Mouse (Mus musculus): ENCODE results near the gene Miga1. TPM values are rescaled to one million over a fixed set of nuclear protein-coding genes. Genes with fewer than 3 reads are reported as not detected.

The Miga1 gene
- 2.4 TPM for polyA plus RNA-seq (2014; fragmentation: Illumina TruSeq; extraction: RNeasy Lipid Tissue Mini Kit (QIAGEN cat#74804); ENCODE audit: low read depth, low replicate concordance)

DNA sequence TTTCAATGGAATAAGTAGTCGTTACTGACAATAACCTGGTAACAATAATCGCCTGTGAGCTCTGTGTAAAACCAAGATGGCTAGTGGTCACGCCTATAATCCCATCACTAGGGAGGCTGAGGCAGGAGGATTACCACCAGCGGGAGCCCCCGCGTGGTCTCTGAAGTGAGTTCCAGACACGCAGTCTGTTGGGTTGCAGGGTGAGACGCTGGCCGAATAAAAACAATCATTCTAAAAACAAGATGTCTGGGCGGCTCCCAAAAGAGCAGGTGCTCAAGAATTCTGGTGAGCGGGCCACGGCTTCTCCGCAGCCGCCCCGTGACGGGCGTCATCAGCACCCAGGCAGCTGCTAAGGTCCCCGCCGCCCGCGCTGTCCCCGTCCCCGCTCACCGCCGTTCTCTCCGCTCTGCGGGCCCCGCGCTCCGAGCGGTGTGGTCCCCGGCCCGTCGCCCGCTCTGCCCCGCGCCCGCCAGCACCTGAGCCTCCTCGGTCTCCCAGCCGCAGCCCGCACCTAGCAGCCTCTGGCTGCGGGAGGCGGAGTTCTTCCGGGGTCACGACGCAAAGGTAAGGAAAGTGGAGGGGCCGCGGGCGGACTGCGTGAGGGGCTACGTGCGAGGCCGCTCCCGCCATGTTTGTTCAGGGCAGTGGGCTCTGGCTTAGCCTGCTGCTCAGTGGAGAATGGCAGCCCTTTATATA is at the start of gene Miga1:
TSS of gene Miga1 (minus strand) at position 546 of the 696 bp plus-strand sequence.

DNA sequence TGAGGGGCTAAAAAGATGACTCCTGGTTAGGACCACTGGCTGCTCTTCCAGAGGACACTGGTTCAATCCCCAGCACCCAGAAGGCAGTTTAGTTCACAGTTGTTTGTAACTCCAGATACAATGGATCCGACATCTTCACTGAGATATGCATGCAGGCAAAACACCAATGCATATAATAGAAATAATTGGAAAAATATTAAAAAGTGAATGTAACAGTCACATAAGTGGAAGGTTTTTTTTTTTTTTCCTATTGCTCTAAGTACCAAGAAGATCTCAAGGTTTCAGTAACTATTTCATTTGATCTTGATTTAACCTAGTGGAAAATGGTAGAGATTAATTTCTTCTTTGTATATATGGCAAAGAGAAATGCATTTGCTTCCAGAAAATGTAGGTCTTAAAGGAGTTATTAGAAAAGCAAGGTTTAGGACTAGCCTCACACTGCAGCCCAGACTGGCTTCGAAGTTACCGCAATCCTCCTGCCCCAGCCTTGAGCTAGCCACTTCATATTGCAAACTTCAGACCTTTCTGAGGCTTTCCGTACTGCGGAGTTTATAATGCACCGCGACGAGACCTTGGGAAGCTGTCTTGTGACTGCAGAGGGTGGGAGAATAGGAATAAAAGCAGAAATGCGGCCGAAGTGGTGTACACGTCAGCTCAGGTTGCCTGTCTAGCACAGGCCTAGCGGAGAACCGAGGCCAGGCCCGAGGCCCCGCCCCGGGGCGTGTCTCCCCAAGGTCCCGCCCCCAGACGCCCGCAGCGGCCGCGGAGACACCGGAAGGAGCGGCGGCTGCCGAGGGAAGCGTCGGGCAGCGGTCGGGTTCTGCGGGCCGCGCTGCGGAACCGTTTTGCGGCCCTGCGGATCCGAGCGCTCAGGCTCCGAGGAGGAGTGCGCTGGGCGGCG is 5.8 kb upstream of the Miga1 start, which contains the start of gene Usp33:
TSS of gene Usp33 (plus strand) at position 747 of the 901 bp plus-strand sequence.

DNA sequence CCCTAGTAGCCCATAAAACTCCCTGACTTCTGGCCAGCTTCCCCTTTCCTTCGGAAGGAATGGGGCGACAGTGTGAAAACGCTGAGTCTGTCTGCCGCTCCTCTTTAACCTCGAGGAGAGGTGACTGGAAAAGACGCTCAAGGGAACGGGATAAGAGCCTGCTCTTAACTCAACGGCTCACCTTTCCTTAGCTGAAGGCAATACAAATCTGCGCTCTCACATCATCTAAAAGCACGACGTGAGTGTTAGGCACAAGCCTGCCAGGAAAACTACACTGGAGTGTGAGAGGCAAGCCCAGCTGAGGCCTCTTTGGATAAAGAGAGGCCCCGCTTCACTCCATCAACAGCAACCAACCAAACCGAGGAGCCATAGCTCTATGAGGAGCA is 74.2 kb downstream of the Miga1 start, which contains the start of gene Nexn:
TSS of gene Nexn (minus strand) at position 315 of the 386 bp plus-strand sequence.

Other genes with a start within 250 kb of the Miga1 start
- 1.2 TPM for gene Gipc2, start 174.2 kb downstream of the Miga1 start, polyA plus RNA-seq (2014; fragmentation: Illumina TruSeq; extraction: RNeasy Lipid Tissue Mini Kit (QIAGEN cat#74804); ENCODE audit: low read depth, low replicate concordance)
- 70.2 TPM for gene Dnajb4, start 130.1 kb downstream of the Miga1 start, polyA plus RNA-seq (2014; fragmentation: Illumina TruSeq; extraction: RNeasy Lipid Tissue Mini Kit (QIAGEN cat#74804); ENCODE audit: low read depth, low replicate concordance)
- 41.2 TPM for gene Fubp1, start 130.0 kb downstream of the Miga1 start, polyA plus RNA-seq (2014; fragmentation: Illumina TruSeq; extraction: RNeasy Lipid Tissue Mini Kit (QIAGEN cat#74804); ENCODE audit: low read depth, low replicate concordance)
- gene Nexn, start 74.1 kb downstream of the Miga1 start, polyA plus RNA-seq (2014; fragmentation: Illumina TruSeq; extraction: RNeasy Lipid Tissue Mini Kit (QIAGEN cat#74804); ENCODE audit: low read depth, low replicate concordance) = 5.3 TPM
- 49.9 TPM for gene Usp33, start 6.1 kb upstream of the Miga1 start, polyA plus RNA-seq (2014; fragmentation: Illumina TruSeq; extraction: RNeasy Lipid Tissue Mini Kit (QIAGEN cat#74804); ENCODE audit: low read depth, low replicate concordance)
- gene Zzz3, start 55.1 kb upstream of the Miga1 start, polyA plus RNA-seq (2014; fragmentation: Illumina TruSeq; extraction: RNeasy Lipid Tissue Mini Kit (QIAGEN cat#74804); ENCODE audit: low read depth, low replicate concordance) = 21.9 TPM